Mouse (Mus musculus) CD8-positive naive resting alpha-beta T cell, adult 2 months (primary cell): ENCODE results near the gene Mon1b.

Experiments used
- DNase-seq, 2 experiments: peaks; one replicate each; pipeline ENCODE4 v3.0.0; 2022; ENCODE audit warnings: low read depth in 2 of 2, low spot score in 2 of 2

Gene Mon1b

GRCm38 (mm10) chr8:113634670-113635591 lies at the start of gene Mon1b:
TSS of gene Mon1b (plus strand) at chr8:113635587.
- DNase-seq: peak; percentile 95 to 97

DNA sequence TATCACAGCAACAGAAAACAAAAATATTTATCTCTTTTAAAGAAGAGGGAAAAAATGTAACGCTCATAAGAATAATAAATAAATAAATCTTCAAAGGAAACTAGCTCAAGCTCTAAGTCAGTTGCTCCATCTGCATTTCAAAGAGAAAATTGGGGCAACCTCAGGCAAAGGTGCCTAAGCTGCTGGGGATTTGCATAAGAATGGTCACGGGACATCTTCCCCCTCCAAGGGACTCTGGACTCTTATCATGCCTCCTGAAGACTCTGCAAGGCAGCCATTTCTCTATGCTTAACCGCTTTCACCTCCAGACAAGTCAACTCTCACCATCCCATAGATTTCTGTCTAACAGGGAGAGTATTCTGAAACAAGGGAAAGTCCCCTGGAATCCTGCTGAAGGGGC lies 37.0 kb upstream of the Mon1b start:
- DNase-seq: no peak

DNA sequence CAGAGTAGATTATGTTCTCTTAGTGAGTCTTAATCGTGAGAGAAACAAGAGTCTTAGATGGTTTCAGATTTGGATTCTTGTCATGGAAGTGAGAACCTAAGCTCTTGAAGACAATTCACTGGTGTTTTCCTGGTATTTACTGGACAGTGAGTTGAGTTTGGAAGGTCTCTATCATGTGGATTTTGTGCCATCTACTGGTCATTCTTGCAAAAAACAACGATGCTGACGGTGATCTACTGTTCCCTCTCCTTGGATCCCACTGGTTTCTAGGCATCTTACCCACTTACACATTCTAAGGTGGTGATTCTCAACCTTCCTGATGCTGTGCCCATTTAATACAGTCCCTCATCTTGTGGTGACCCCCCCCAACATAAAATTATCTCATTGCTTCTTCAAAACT lies 2.8 kb upstream of the Mon1b start:
- no peak for DNase-seq

GRCm38 (mm10) chr8:113634161-113634560 lies 1.2 kb upstream of the Mon1b start:
- no peak for DNase-seq

DNA sequence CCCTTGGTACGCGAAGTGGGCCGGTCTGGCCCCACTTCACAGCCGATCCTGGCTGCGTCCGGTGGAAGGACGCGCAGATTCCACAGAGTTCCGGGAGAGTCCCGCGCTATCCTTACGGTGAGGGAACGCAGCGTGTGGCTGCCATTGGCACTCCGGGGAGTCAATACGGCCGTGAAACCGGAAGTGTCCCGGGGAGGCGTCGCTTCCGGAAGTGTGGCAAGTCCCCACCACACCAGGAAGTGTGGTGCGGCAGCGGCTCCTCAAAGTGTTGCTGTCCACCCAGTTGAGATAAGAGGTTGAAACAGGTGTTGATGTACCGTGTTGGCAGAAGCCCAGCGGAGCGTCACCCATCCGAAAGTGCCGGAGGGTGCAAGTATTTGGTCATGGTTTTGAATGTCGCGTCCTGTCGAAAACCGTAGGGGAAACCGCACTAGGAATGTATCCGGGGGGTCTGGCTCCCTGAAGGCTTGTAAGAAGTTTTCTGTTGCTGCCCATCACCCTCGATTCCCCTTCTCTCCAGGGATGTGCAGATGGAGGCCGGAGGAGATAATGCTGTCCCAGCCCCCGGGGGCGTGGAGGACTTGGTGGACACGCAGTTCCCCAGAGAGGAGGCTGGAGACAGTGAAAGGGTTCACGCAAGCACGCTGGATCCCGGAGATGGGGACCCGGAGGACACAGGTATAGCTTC lies 349 bp downstream of the Mon1b start:
- DNase-seq: no peak

- DNase-seq: no peak
Measured at GRCm38 (mm10) chr8:113636280-113636628, 867 bp downstream of the Mon1b start.

- no peak for DNase-seq
Measured at GRCm38 (mm10) chr8:113640357-113640756, 5.0 kb downstream of the Mon1b start.

DNA sequence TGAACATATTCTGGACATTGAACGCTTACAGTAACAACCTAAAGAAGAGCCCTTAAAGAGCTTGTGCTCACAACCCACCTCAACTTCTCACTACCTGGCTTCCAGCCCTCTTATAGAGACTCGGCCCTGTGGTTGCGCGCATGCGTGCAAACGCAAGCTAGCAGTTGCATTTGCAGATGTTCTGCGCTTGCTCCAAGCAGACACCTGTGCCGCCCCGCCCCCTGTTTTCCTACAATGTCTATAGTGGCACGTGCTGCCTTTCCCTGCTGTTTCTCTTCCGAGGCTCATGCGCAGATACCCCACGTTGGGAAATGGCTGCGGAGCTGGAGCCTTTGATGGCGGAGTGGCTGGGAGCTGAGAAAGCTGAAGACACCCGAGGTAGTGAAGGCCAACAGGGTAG lies 7.5 kb downstream of the Mon1b start, which contains the start of gene Syce1l:
Syce1l (plus strand) TSS at position 288 of the 400 bp plus-strand sequence.
- no peak for DNase-seq

GRCm38 (mm10) chr8:113643479-113644210 lies 8.3 kb downstream of the Mon1b start:
- DNase-seq: no peak

DNA sequence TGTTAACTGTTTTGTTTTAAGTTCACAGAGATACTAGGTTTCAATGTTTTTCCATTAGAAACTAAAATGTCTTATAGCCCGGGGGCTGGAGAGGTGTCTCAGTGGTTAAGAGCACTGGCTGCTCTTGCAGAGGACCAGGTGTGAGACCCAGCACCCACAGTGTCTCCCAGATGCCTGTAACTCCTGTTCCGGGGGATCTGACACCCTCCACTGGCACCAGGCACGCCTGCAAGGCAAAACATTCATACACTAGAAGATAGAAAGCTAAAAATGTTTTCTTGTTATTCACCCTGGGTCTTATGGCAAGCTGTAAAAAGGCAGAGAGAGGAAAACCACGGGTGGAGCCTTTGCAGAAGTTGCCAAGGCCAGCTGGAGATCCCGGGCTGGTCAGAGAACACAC lies 9.8 kb downstream of the Mon1b start:
- no peak for DNase-seq

DNA sequence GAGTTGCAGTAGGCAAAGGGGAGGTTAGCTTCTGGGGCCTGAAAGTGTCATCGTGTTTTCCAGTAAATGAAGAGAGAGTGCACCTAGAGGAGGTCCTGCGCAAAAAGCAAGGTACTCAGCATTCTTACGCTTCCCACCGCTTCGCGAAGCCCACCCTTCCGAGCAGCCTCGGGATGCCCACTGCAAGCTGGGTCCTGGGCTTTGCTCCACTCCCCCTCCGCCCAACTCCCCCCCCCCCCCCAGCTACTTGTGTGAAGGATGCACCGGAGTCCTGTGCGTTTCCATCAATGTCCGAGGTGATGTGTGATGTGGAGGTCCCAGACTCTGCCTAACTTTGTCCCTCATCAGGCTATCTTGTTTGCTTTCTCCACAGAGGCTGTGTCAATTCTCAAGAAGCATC lies 17.1 kb downstream of the Mon1b start:
- no peak for DNase-seq

- DNase-seq: no peak
Measured at GRCm38 (mm10) chr8:113653151-113653550, 17.8 kb downstream of the Mon1b start.

- no peak for DNase-seq
Measured at GRCm38 (mm10) chr8:113656154-113656553, 20.8 kb downstream of the Mon1b start.

DNA sequence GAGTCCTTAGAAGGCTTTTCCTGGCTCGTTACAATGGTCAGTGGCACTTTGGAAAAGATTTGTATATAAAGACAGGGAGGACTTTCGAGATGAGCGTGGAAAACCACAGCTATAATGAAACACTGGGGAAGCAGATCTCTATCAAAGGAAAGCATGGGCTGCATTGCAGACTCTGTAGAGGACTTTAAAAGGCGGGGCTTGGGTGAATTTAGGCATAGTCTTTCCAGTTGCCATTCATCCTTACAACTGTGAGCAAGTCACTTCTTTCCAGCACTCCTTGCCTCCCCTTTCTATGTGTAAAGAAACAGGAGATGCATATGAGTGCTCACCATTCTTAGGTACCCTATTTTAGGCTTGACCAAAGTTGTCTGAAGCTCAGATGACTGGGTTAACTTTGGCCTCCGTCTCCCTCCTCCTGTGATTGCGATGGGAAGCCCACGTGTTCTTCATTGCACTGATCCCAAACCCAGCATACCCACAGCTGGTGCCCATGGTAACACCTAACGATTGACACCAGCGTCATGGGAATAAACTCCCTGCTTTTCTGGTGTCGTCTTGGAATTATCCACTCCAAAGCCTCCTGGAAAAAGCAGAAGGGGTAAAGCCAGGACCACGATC lies 21.4 kb downstream of the Mon1b start:
- DNase-seq: no peak

DNA sequence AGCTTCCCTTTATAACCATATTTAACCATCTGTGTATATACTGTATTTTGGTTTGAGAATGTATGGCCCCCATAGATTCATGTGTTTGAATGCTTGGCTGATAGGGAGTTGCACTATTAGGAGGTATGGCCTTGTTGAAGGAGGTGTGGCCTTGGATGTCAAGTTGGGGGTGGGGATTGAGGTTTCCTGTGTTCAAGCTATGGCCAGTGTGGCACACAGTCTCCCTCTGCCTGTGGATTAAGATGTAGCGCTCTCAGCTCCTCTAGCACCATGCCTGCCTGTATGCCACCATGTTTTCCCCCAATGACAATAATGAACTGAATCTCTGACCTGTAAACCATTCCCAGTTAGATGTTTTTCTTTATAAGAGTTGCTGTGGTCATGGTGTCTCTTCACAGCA lies 24.7 kb downstream of the Mon1b start:
- no peak for DNase-seq

GRCm38 (mm10) chr8:113664544-113664943 lies 29.2 kb downstream of the Mon1b start:
- peak in 1 of 2 experiments; percentile 8 for DNase-seq

DNA sequence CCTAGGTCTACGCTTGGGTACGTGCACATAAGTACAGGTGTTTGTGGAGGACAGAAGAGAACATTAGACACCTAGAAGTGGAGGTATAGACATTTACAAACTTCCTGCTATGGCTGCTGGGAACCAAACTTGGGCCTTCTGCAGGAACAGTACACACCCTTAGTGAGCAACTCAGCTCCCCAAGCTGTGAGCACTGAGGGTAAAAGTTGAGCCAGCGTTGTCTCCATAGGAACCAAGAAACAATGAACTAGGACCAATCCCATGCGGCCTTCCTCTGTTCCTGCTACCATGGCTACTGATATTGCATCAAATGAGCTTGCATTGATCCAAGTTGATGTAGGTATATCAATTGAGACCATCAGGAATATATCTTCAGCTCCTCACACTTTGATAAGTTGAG lies 29.6 kb downstream of the Mon1b start:
- DNase-seq: no peak

DNA sequence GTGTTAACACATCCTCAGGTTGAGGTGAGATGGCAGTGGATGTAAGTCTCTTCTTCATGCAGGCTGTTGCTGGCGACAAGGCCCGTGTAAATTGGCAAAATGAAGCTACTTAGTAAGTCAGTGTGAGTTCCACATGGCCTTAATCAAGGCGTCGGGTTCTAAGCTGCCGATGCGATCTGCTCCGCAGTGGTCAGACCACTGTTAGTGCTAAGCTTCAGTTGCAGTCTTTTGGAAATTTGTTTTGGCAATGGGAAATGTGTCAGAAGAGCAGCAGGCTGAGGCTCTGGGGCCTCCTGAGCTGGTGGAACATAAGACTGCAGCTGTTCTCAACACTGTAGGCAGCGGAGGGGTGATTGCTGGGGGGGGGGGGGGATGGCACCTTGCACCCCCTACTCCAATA lies 30.6 kb downstream of the Mon1b start:
- no peak for DNase-seq

DNA sequence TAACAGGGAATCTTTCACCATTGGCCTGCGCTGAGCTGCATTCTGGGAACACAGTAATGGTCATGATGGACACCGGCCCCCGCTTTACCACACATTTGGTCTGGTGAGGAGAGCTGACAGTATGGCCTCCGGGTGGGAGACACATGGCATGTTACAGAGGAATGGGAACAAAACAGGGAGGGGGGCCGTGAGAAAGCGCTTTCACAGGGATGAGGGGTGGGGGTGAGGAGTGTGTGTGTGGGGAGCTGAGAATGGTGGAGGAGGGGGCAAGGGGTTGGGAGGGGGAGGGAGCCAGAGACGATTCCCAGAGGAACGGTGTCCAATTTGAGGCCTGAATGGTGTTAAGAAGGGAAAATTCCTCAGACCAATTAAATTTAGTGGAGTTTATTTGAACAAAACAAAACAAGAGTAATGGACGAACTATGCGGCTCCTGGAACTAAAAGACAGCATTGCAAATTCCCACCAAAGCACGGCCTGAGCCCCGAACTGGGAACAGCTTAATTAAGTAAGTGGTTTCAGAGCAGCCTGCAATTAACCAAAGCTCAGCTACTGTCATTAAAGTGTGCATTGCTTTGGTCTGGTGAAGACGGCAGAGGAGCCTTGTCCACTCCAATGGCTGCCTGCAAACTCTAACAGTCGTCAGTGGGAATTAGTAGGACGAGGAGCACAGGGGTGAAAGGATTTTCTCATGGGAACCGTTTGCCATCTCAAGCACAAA lies 31.5 kb downstream of the Mon1b start:
- no peak for DNase-seq

DNA sequence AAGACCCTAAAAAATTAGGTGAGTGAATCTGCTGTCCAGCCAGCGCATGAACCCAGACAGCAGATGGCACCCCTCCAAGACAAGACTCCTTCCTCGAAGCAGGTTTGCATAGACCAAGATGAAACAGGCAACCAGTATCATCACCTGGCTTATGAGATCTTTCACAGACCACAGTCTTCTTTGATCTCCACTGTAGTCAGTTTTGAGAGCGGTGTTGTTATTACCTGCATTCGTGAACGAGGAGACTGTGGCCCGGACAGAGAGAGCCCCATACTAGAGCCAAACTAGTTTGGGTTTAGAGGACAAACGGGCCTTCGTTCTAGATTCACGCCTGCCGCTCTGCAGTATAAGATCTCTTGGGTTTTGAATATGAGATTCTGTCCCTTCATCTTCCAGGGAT lies 34.5 kb downstream of the Mon1b start:
- DNase-seq: no peak
